Mouse (Mus musculus) megakaryocyte, embryonic 14.5 days (primary cell): ENCODE data around the gene Stk19.

Source experiments
- FLI1 ChIP-seq: IDR thresholded peaks from 2 replicates; pipeline ENCODE4 v1.6.1; 2012; ENCODE audit warnings: low read length, inconsistent platforms, mixed read lengths
- GATA1 ChIP-seq: IDR thresholded peaks from 3 replicates; pipeline ENCODE4 v1.6.1; 2012; ENCODE audit warnings: mixed read lengths, low read length, inconsistent platforms, borderline replicate concordance

DNA sequence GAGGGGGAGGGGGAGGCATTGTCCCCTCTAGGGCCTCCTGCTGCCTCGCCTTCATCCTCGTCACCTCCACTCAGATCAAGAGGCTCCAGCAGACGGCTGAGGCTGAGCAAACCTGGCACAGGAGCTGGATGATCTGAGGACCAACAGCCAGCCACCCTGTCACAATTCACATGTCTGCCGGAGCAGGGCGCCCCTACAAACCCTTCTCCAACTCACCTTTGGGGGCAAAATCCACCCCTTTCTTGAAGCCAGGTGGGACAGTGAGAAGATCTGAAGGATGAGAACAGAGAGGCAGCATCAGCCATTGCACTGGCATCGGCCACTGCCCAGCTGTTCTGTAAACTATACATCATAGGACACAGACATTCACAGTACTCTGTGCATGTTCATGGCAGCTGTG lies 10.4 kb upstream of the Stk19 start:
- TF ChIP-seq GATA1 (no peak), FLI1 (no peak)
